Mouse (Mus musculus): ENCODE measurements around the gene Epdr1. TPM values are rescaled to one million over a fixed set of nuclear protein-coding genes. Genes with fewer than 3 reads are reported as not detected.

Gene Epdr1
- polyA plus RNA-seq, 1 experiment = 0.56 TPM

DNA sequence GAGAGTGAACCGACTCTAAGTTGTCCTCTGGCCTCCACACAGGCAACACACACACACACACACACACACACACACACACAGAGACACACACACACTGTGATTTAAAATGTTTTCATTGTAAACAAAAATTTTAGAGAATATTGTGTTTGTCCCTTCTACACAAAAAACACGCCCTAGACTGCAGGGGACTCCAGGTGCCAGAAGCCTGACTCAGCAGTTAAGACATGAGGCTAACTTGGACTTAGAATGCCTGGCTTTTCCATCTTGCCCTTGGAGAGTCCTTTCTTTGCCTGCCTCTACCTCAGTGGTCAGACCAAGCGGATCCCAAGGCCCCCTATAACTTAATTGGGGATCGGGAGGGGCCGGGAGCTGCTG lies 899 bp downstream of the Epdr1 start:
- H3K36me3 ChIP-seq (ENCODE audit: control insufficient read depth, insufficient read depth, low read length) = no peaks in the 10 kb centered on the region
- no peak for TF ChIP-seq CTCF (IDR thresholded peaks at IDR 0.05; ENCODE audit: control insufficient read depth, insufficient read depth, insufficient replicate concordance, low read depth, low read length)
- TF ChIP-seq POLR2A (IDR thresholded peaks at IDR 0.05; ENCODE audit: control insufficient read depth, low read depth, low read length) = no peak
- peak overlapping the region; percentile 44; the same call in 1 of the 2 replicates for H3K4me3 ChIP-seq (ENCODE audit: control insufficient read depth, low read depth, low read length)
- H3K27me3 ChIP-seq (ENCODE audit: control insufficient read depth, insufficient read depth, low read length) = no peaks in the 10 kb centered on the region
- no peak overlapping the region for H3K27ac ChIP-seq (ENCODE audit: control insufficient read depth, insufficient read depth, low read depth, low read length)
- H3K4me1 ChIP-seq (ENCODE audit: control insufficient read depth, insufficient read depth, low read length) = peaks cover 10% of the 10 kb centered on the region

DNA sequence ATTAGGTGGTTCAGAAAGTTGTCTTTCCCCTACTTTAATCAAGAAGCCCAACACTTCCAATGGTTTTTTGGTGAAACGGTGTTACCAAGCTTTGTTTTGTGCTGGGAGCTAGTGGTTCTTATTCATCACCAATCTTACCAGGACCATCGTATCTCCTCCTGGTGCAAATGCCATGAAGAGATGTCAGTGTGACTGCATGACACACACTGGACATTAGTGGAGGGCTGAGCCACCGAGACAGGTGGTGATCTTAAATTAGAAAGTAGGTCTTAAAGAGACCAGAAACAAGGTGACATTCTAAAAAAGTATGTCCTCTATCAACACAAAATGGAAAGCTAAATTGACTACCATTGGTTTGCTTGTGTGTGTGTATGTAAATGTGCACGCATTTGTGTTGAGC lies 1.6 kb downstream of the Epdr1 start:
- no peak overlapping the region for H3K27ac ChIP-seq (ENCODE audit: control insufficient read depth, insufficient read depth, low read depth, low read length)
- TF ChIP-seq CTCF (IDR thresholded peaks at IDR 0.05; ENCODE audit: control insufficient read depth, insufficient read depth, insufficient replicate concordance, low read depth, low read length) (no peak), POLR2A (IDR thresholded peaks at IDR 0.05; ENCODE audit: control insufficient read depth, low read depth, low read length) (no peak)
- H3K4me3 ChIP-seq (ENCODE audit: control insufficient read depth, low read depth, low read length) = no peak overlapping the region
- H3K36me3 ChIP-seq (ENCODE audit: control insufficient read depth, insufficient read depth, low read length) = no peaks in the 10 kb centered on the region
- peaks cover 7% of the 10 kb centered on the region for H3K4me1 ChIP-seq (ENCODE audit: control insufficient read depth, insufficient read depth, low read length)
- no peaks in the 10 kb centered on the region for H3K27me3 ChIP-seq (ENCODE audit: control insufficient read depth, insufficient read depth, low read length)

DNA sequence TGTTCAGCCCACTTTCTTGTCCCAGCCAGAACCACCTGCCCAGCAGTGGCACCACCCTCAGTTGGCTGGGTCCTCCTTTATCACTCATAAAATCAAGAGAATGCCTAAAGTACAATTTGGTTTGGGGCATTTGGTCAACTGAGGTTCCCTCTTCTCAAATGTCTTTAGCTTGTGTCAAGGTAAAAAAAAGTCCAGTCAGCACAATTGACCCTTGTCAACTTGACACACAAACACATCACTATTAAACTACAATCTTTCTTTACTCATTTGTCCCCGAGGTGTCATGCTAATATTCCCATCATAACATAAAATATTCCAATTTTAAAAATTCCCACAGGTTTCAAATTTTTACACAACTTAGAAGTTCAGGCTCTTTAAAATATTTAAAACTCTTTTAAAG lies 5.4 kb downstream of the Epdr1 start:
- Histone ChIP-seq H3K4me1 (ENCODE audit: control insufficient read depth, insufficient read depth, low read length) (peaks cover 2% of the 10 kb centered on the region; the same call in 1 of the 2 replicates), H3K36me3 (ENCODE audit: control insufficient read depth, insufficient read depth, low read length) (no peaks in the 10 kb centered on the region), H3K27ac (ENCODE audit: control insufficient read depth, insufficient read depth, low read depth, low read length) (no peak overlapping the region), H3K4me3 (ENCODE audit: control insufficient read depth, low read depth, low read length) (no peak overlapping the region), H3K27me3 (ENCODE audit: control insufficient read depth, insufficient read depth, low read length) (no peaks in the 10 kb centered on the region)
- TF ChIP-seq POLR2A (IDR thresholded peaks at IDR 0.05; ENCODE audit: control insufficient read depth, low read depth, low read length) = no peak
- TF ChIP-seq CTCF (IDR thresholded peaks at IDR 0.05; ENCODE audit: control insufficient read depth, insufficient read depth, insufficient replicate concordance, low read depth, low read length) = no peak

DNA sequence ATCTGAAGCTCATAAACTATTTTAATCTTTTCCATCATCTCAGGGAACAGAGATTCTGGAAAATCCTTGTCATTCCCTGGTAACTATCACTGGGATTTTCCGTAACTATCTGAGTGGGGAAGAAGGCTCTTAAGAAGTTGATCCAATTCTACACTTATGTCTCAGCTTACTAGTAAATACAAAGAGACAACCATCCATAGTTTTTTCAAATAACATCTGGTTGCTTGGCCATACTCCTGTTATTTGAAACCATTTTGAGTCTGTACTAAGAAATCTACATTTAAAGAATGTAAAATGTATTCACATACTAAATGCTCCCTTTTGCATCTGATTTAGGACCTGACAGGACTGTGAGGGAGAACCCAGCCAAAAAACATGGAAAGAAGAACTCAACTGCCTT lies 6.3 kb downstream of the Epdr1 start:
- H3K4me3 ChIP-seq (ENCODE audit: control insufficient read depth, low read depth, low read length) = no peak overlapping the region
- H3K27ac ChIP-seq (ENCODE audit: control insufficient read depth, insufficient read depth, low read depth, low read length) = no peak overlapping the region
- H3K36me3 ChIP-seq (ENCODE audit: control insufficient read depth, insufficient read depth, low read length) = no peaks in the 10 kb centered on the region
- TF ChIP-seq POLR2A (IDR thresholded peaks at IDR 0.05; ENCODE audit: control insufficient read depth, low read depth, low read length) = no peak
- TF ChIP-seq CTCF (IDR thresholded peaks at IDR 0.05; ENCODE audit: control insufficient read depth, insufficient read depth, insufficient replicate concordance, low read depth, low read length) = no peak
- H3K27me3 ChIP-seq (ENCODE audit: control insufficient read depth, insufficient read depth, low read length) = no peaks in the 10 kb centered on the region
- no peaks in the 10 kb centered on the region for H3K4me1 ChIP-seq (ENCODE audit: control insufficient read depth, insufficient read depth, low read length)

DNA sequence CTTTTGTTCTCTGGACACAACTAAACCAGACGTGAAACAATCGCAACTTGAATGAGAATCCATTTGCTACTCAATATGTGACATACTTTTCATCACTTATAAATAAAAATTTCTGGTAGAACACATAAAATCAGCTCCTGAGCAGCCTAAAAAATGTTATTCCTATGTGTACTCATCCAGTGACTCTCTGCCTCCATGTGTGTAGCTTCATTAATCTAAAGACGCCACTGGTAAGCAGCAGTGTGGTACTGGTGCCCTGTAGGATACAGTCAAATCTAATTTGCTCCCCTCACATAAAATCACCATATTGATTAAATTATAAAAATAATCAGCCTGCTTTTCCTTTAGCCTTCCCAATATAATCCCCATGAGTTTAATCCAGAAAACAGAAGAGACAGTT lies 6.8 kb downstream of the Epdr1 start:
- Histone ChIP-seq H3K4me1 (ENCODE audit: control insufficient read depth, insufficient read depth, low read length) (no peaks in the 10 kb centered on the region), H3K27ac (ENCODE audit: control insufficient read depth, insufficient read depth, low read depth, low read length) (no peak overlapping the region), H3K36me3 (ENCODE audit: control insufficient read depth, insufficient read depth, low read length) (no peaks in the 10 kb centered on the region), H3K27me3 (ENCODE audit: control insufficient read depth, insufficient read depth, low read length) (no peaks in the 10 kb centered on the region), H3K4me3 (ENCODE audit: control insufficient read depth, low read depth, low read length) (no peak overlapping the region)
- no peak for TF ChIP-seq CTCF (IDR thresholded peaks at IDR 0.05; ENCODE audit: control insufficient read depth, insufficient read depth, insufficient replicate concordance, low read depth, low read length)
- TF ChIP-seq POLR2A (IDR thresholded peaks at IDR 0.05; ENCODE audit: control insufficient read depth, low read depth, low read length) = no peak

DNA sequence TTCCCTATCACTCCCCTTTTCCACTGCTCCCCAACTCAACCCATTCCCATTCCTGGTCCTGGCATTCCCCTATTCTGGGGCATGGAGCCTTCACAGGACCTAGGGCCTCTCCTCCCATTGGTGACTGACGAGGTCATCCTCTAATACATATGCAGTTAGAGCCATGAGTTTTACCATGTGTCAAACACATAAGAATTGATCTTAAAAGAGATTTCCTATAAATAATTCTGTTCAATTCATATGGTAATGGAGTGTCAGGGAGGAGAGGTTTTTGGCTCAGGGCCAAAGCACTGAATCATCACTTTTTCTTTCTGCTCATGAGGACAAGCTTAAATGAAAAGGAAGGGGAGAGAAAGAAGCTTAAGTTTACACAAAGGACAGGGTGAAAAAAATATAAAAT lies 7.4 kb downstream of the Epdr1 start:
- Histone ChIP-seq H3K4me1 (ENCODE audit: control insufficient read depth, insufficient read depth, low read length) (no peaks in the 10 kb centered on the region), H3K36me3 (ENCODE audit: control insufficient read depth, insufficient read depth, low read length) (no peaks in the 10 kb centered on the region), H3K27ac (ENCODE audit: control insufficient read depth, insufficient read depth, low read depth, low read length) (no peak overlapping the region), H3K4me3 (ENCODE audit: control insufficient read depth, low read depth, low read length) (no peak overlapping the region), H3K27me3 (ENCODE audit: control insufficient read depth, insufficient read depth, low read length) (no peaks in the 10 kb centered on the region)
- no peak for TF ChIP-seq POLR2A (IDR thresholded peaks at IDR 0.05; ENCODE audit: control insufficient read depth, low read depth, low read length)
- TF ChIP-seq CTCF (IDR thresholded peaks at IDR 0.05; ENCODE audit: control insufficient read depth, insufficient read depth, insufficient replicate concordance, low read depth, low read length) = no peak

DNA sequence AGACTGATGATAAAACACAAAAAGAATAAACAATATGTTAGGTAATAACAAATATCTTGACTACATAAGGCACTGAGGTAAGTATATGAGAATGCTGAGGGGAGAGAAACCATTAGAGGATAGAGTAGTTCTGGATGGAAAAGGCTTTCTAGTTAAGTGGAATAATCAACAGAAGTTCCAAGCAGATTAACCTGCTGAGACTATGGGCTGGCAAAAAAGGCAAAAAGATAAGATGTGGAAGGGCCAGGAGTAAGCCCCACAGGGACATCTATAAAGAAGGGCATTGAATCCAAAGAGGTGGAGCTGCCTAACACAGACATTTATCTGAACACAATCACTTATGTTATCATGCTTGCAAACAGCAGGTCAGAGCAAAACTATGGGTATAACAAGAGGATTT lies 11.6 kb downstream of the Epdr1 start:
- H3K36me3 ChIP-seq (ENCODE audit: control insufficient read depth, insufficient read depth, low read length) = no peaks in the 10 kb centered on the region
- no peak overlapping the region for H3K4me3 ChIP-seq (ENCODE audit: control insufficient read depth, low read depth, low read length)
- H3K27ac ChIP-seq (ENCODE audit: control insufficient read depth, insufficient read depth, low read depth, low read length) = no peak overlapping the region
- no peaks in the 10 kb centered on the region for H3K27me3 ChIP-seq (ENCODE audit: control insufficient read depth, insufficient read depth, low read length)
- H3K4me1 ChIP-seq (ENCODE audit: control insufficient read depth, insufficient read depth, low read length) = no peaks in the 10 kb centered on the region
- TF ChIP-seq POLR2A (IDR thresholded peaks at IDR 0.05; ENCODE audit: control insufficient read depth, low read depth, low read length) = no peak
- TF ChIP-seq CTCF (IDR thresholded peaks at IDR 0.05; ENCODE audit: control insufficient read depth, insufficient read depth, insufficient replicate concordance, low read depth, low read length) = no peak

DNA sequence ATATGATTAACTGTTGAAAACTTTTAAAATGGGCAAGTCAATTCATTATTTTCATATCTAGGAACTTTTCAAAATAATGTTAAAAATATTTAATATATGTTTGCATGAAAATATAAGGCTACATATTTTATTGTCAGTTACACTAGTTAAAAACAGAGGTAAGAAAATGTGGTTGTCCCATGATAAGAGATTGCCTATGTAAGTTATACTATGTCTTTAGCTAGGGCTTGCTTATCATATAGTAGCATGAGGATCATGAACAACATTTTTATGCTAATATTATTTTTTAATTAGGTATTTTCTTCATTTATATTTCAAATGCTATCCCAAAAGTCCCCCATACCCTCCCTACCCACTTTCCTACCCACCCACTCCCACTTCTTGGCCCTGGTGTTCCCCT lies 14.8 kb downstream of the Epdr1 start:
- H3K27ac ChIP-seq (ENCODE audit: control insufficient read depth, insufficient read depth, low read depth, low read length) = no peak overlapping the region
- TF ChIP-seq POLR2A (IDR thresholded peaks at IDR 0.05; ENCODE audit: control insufficient read depth, low read depth, low read length) (no peak), CTCF (IDR thresholded peaks at IDR 0.05; ENCODE audit: control insufficient read depth, insufficient read depth, insufficient replicate concordance, low read depth, low read length) (no peak)
- H3K36me3 ChIP-seq (ENCODE audit: control insufficient read depth, insufficient read depth, low read length) = no peaks in the 10 kb centered on the region
- no peaks in the 10 kb centered on the region for H3K27me3 ChIP-seq (ENCODE audit: control insufficient read depth, insufficient read depth, low read length)
- no peak overlapping the region for H3K4me3 ChIP-seq (ENCODE audit: control insufficient read depth, low read depth, low read length)
- no peaks in the 10 kb centered on the region for H3K4me1 ChIP-seq (ENCODE audit: control insufficient read depth, insufficient read depth, low read length)
